Mouse (Mus musculus) cerebellum, postnatal 36 days (tissue): Measurements from ENCODE around the gene Trnp1.
"Not testable (repeated sequence)": the region's sequence is repeated elsewhere in the genome, so short reads cannot be mapped to it uniquely, and the experiment has no call there.

ENCODE experiments used
- DNase-seq, 2 experiments: peaks; one replicate each; pipeline ENCODE4 v3.0.0; 2021 to 2022; ENCODE audit warnings: mixed read lengths in 2 of 2

Gene Trnp1

DNA sequence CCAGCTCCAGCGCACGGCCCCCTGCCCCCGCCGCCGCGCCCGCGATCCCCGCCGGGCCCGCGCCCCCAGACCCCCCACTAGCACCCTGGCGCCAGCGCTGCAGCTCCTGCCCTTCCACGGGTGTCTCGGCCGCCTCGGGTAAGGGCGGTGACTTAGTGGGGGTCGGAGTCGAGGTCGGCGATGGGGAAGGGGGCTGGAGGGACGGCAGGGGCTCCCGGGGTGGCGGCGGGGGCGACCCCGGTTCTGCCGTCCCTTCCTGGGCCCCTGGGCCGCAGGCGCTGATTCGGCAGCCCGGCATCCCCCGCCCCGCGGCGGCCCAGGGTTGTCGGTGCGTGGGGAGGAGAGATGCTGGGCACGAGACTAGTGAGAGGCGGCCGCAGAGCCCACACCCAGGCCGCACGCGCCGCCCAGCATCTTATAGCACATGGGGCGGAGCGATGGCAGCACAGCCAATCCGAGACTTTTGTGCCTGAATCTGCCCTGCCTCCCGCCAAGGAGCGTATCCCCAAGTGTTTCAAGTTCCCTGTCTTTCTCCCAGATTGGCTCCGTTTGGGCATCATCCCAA lies at the start of gene Trnp1:
Gene Trnp1 (minus strand): TSS at position 391 of the 565 bp plus-strand sequence.
- DNase-seq: peak; percentile 91 to 92

DNA sequence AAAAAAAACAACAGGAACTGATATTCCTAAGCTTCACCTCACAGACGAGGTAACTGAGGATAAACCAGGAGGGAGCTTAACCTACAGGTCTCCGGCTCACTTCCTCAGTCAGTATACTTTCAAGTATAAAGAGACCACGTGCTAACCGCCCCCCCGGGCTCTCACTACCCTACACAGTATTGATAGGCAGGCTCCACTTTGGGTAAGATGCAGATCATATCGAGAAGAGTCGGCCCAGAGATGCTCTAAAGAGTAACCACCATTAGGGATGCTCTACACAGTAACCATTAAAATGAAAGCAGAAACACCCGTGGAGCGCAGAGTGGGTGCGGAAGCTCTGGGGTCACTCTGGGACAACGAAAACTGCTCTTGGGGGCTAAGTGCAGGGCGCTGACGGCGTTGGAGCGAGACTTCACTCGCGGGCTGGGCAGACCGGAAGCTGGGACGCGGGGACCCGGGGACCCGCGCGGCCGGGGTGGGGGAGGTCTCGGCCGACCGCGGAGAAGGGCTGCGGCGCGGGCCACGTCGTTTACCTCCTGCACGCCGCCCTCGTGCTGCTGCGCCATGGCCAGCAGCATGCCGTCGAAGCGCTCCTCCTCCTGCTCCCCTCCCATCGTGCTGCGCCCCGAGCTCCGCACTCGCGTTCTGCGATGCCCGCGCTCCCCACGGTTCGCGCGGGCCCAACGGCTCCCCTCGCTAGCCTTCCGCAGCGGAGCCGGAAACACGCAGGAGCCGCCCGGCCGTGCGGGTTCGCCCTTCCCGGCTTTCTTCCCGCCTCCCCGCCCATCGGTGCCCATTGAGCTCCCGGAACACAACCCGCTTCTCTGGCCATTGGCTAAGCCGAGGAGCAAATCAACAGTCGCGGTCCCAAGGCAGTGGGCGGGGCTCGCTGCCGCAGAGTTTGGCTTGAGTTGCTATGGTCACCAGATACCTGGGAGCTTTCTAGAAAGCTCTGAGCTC lies 47.2 kb upstream of the Trnp1 start, which contains the start of gene Nudc:
Gene Nudc (minus strand): TSS at position 725 of the 960 bp plus-strand sequence.
- DNase-seq: peak; percentile 95 to 96

DNA sequence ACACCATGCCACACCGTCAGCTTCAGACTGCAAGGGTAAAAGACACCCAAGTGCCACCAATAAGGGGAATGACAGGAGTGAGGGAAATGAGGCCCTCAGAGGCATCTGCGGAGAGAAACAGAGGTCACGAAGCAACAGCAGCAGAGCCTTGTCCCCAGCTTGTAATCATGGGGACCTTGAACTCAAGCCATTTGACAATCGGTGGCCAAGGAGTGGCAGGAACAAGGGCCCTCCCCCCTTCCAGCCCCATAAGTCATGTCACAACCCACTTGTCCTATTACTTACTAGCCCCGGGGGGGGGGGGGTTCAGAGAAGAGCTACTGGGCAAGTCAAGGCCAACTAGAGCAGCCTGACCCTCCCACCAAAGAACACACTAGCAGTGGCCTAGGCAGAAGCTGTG lies 38.3 kb upstream of the Trnp1 start:
- DNase-seq: no peak

GRCm38 (mm10) chr4:133536081-133536480 lies 37.7 kb upstream of the Trnp1 start:
- DNase-seq: no peak

DNA sequence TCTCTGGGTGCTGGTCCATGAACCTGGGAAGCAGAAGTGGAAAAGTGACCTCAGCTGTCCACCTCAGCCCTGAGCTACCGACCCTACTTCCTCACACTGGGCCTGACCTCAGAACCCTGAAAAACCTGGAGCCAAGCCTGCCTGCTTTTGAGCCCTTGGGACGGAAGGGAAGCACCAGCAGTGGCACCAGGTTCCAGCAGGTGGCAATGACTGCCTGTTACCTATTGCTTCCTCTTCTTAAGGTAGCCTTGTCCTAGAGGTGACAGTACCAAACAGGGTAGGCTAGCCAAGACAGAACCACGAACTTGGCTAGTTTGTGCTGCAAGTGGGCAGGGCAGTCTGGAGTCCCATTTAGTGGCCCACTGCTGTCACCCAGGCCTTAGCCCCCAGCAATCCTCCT lies 34.4 kb upstream of the Trnp1 start:
- no peak for DNase-seq

DNA sequence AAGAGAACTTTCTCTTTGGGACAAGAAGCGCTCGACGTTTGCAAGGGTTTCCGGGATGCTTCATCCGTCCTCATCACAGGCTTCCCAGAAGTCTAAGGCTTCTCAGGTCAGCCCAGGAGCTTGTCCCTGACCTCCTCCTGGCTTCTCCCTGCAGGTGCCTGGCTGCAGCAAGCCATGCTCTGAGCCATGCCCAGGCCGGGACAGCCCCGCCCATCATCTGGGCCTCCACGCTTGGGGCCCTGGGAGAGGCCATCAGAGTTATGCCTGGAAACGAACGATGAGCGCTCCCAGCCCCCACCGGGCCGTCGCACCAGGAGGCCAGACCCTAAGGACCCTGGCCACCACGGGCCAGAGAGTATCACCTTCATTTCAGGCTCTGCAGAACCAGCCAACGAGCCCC lies 29.4 kb upstream of the Trnp1 start:
- DNase-seq: no peak

DNA sequence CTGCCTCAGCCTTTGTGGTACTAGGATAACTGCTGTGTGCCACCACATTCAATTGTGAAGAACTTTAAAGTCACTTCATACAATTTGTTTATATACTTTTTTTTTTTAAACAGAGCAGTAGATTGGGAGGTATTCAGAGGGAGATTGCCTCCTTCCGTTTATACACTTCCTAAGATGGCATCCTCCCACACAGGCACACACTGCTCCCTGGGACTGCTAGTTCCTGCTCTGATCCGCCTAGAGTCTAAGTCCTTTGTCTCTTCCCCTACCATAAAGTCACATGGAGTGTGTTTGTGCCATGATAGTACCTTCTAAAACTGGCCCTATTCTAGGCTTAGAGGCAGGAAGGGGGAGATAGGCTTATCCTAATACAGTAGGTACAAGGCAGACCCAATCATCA lies 23.2 kb upstream of the Trnp1 start:
- DNase-seq: no peak

DNA sequence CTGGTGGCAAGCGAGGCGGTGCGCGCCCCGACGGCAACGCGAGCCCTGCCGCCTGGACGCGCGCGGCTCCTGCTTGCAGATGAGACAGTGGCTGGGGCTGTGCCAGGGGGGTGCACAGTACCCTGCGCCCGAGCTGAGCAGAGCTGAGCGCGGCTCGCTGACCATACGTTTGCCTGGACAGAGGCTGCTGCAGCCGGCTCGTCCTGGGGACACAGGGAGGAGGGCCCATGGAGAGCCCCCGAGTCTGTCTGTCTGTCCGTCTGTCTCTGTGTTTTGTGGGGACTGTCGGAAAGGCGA lies 21.0 kb upstream of the Trnp1 start:
- no peak for DNase-seq

- no peak for DNase-seq
Observed at GRCm38 (mm10) chr4:133518601-133519368, 20.4 kb upstream of the Trnp1 start, which contains the start of gene Kdf1. Gene Kdf1, plus strand, starts transcription at chr4:133518963.

DNA sequence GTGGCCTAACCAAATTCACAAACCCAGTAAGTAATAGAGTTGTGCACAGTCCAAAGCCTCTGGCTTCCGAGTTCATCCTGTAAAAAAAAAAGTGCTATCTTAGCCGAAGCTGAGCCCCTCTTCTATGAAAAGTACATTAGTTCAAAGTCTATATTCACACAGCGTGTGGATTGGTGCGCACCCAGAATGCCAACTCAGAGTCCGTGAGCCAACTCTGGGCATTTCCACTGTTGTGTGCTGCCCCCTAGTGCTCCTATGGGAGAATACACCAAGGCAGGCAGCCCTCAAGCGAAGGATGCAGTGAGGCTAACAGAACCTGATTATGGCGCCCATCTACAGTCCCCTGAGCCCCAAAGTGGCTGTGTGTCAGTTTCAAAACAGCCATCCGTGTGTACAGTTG lies 14.6 kb upstream of the Trnp1 start:
- DNase-seq: peak; percentile 85 to 88

GRCm38 (mm10) chr4:133512511-133512910 lies 14.2 kb upstream of the Trnp1 start:
- not testable (repeated sequence) for DNase-seq

DNA sequence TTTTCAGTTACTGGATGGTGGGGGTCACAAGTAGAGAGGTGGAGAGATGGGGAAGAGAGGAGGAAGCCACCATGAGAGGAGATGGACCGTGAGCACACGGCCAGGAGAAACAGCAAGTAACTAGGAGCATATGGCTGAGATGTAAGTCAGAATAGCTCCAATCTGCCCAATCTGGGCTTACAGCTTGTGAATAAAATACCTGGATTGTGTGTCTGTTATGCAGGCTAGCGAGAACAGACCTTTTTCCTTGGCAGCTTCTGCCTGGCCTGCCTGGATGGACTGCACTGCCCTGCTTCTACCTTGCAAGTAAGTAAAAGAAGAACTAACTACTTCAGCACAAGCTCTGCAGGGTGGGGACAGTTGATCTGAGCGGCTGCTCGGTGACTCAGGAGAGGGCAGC lies 12.7 kb upstream of the Trnp1 start:
- peak in 1 of 2 experiments; percentile 31 for DNase-seq

GRCm38 (mm10) chr4:133508990-133509389 lies 10.6 kb upstream of the Trnp1 start:
- peak; percentile 70 to 76 for DNase-seq

- DNase-seq: no peak
Observed at GRCm38 (mm10) chr4:133506573-133506972, 8.2 kb upstream of the Trnp1 start.

- no peak for DNase-seq
Observed at GRCm38 (mm10) chr4:133504755-133505485, 6.6 kb upstream of the Trnp1 start.

GRCm38 (mm10) chr4:133504300-133504699 lies 6.0 kb upstream of the Trnp1 start:
- DNase-seq: no peak

DNA sequence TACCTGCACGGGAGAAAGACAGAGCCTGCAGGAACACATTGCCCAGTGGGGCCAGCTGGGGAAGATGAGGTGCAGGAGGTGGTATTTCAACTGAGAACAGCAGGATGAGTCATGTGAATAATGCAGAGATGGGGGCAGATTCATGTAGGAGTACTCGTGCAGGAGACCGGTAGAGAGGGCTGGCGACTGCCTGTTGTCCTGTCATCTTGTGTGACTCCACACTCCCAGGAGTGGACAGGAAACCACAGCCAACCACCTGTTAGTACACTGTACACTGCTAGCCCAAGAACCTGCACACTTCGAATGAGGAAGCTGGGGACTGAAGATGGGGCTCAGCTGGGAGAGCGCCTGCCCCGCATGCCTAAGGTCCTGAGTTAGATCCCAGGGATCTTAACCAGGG lies 3.2 kb upstream of the Trnp1 start:
- DNase-seq: no peak

DNA sequence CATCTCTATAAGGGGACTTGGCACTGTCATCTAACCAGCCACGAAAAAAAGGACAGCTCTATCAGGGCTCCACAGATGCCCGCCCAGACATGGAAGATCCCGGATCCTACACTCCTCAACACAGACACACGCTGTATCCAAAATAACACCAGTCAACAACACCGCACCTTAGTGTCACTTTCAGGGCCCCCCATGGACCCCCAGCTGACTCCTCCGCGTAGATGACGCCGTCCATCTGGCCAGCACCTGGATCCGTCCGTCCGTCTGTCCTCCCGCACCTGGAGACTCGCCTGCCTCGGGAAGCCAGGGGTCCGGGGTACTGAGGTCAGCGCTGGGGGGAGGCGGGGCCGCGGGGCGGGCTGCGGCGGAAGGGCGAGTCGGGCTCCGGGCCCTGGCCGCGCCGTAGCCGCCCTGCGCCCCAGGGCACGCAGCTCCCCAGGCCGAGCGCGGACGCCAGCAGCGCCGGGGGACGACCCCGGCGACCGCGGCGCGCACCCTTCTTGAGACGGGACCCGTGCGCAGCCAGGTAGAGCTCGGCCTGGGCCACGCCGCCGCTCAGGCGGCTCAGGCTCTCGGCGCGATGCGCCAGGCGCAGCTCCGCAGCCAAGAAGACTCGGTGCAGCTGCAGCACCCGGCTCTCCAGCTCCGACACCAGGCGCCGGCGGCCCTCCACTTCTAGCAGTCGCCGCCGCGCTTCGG lies 740 bp downstream of the Trnp1 start:
- peak; percentile 52 to 58 for DNase-seq

DNA sequence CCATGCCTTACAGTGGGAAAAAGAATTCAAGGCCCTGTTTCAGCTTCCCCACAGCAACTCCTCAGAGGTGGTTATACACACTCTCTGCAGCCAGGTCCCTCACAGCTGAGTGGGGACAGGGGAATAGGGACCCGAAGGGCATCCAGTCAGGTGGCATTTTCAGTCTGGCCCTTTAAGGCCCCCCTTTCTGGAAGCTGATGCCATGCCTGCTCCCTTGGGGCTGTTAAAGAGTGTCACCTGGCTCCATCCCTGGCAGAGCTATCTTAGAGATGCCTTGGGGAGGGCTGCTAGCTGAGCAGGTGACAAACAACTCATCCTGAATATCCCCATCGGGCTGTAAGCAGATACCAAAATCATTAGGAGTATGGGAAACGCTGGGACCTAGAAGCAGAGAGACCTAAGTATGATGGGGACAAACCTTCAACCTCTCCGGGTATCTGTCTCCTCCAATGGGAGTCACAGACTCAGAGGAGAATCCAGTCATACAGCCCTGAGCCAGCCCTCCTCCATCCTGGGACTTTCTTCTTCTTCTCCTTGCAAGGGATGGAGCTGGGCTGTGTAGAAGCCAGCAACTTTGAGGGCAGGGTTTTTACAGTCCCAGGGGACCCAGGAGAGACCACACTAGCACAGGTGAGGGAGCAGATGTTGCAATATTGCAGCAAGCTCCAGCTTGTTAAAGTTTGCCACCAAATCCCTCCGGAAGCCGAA lies 1.5 kb downstream of the Trnp1 start:
- peak; percentile 56 to 59 for DNase-seq

DNA sequence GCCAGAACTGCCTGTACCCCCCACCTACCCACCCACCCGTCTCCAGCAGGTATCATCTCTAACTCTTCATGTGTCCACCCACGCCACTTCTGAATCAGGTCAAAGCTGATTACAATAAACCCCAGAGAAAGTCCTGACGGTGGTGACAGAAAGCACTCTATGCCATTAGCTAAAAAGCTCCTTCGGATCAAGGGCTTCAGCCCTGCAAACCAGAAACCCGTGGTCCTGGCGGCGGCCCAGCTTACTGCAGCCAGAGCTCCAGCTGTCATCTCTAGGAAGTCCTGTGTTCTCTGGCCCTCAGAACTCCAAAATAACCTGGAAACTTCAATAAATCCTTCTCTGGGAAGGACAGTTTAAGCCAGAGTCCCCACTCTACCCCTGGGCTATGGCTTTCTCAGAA lies 2.6 kb downstream of the Trnp1 start:
- peak; percentile 61 to 72 for DNase-seq

- DNase-seq: no peak
Observed at GRCm38 (mm10) chr4:133494867-133495266, 3.5 kb downstream of the Trnp1 start.
